In genomic region chr19:48021435-48021834, GRCm38 (mm10) we compare ENCODE assay signal across 22 mouse cellular contexts.
A peak's percentile ranks its signal among the peaks of the same experiment; 100 is the strongest.
DNase-seq lines count a peak whose midpoint lies in the region; ATAC-seq lines count a peak whose summit lies in the region.
"Had no signal": no experiment of that assay in that cellular context is flagged by ENCODE, and none has a peak within 500 bp of the region (broad histone marks: within the 10 kb centered on the region; RNA-seq: fewer than 3 reads in every experiment).

No protein-coding gene starts in this region.

- no peaks in the 10 kb centered on the region for H3K36me3 ChIP-seq in neural tube, embryonic 13.5 days
- no peaks in the 10 kb centered on the region for H3K36me3 ChIP-seq in neural tube, embryonic 15.5 days
- no peaks in the 10 kb centered on the region for H3K36me3 ChIP-seq in midbrain, embryonic 14.5 days (ENCODE audit: control insufficient read depth, insufficient read depth, low read length)
- H3K36me3 ChIP-seq: embryonic facial prominence, embryonic 12.5 days; forebrain, embryonic 15.5 days; heart, embryonic 13.5 days; hindbrain, embryonic 15.5 days had no signal

- WGBS in neural tube, embryonic 13.5 days = 43% methylated on average over 15 of the region's 15 CpGs
- 42% methylated on average over 15 of the region's 15 CpGs for WGBS in neural tube, embryonic 15.5 days
- 63% methylated on average over 15 of the region's 15 CpGs for WGBS in midbrain, embryonic 14.5 days

- H3K4me2 ChIP-seq in neural tube, embryonic 13.5 days = no peak overlapping the region
- H3K4me2 ChIP-seq in neural tube, embryonic 15.5 days = no peak overlapping the region; the same call in 1 of the 2 replicates
- no peak overlapping the region for H3K4me2 ChIP-seq in midbrain, embryonic 14.5 days (ENCODE audit: low read length)
- H3K4me2 ChIP-seq: embryonic facial prominence, embryonic 12.5 days; forebrain, embryonic 15.5 days; heart, embryonic 13.5 days; hindbrain, embryonic 15.5 days had no signal

- DNase-seq in heart, adult 11 months = peak; percentile 66
- DNase-seq in heart, postnatal 25 days (ENCODE audit: low spot score) = no peak
- peak; percentile 8 to 10 for DNase-seq in frontal cortex, postnatal 25 days (ENCODE audit: low spot score in 2 of 2)
- DNase-seq in right cerebral cortex, postnatal 25 days = peak; percentile 38
- no peak for DNase-seq in urinary bladder, adult 18-20 months (ENCODE audit: low spot score in 2 of 2)
- no peak for DNase-seq in midbrain, embryonic 14.5 days
- DNase-seq: adrenal gland, postnatal 36 days; cerebellum, adult 2 months; gastrocnemius, postnatal 10 days; heart, adult 18-20 months; heart, postnatal 36 days; kidney, adult 11 months; liver, postnatal 0 days; lung, postnatal 14 days had no signal

- no peak overlapping the region for H3K4me3 ChIP-seq in neural tube, embryonic 13.5 days
- H3K4me3 ChIP-seq in neural tube, embryonic 15.5 days (replicated peaks) = no peak overlapping the region
- no peak overlapping the region for H3K4me3 ChIP-seq in midbrain, embryonic 14.5 days (replicated peaks; ENCODE audit: low read depth, low read length)
- H3K4me3 ChIP-seq: embryonic facial prominence, embryonic 12.5 days; forebrain, embryonic 15.5 days; heart, embryonic 13.5 days; hindbrain, embryonic 15.5 days had no signal

- 0 out of 2 replicates have a peak, but pooled peaks have one; percentile 24 for ATAC-seq in neural tube, embryonic 13.5 days (ENCODE audit: low read depth)
- ATAC-seq in neural tube, embryonic 15.5 days (ENCODE audit: low FRiP score) = no peak
- ATAC-seq in midbrain, embryonic 14.5 days (ENCODE audit: low FRiP score, low TSS enrichment) = no peak
- ATAC-seq: forebrain, embryonic 15.5 days; liver, postnatal 0 days had no signal

- H3K4me1 ChIP-seq in neural tube, embryonic 13.5 days (replicated peaks) = peaks cover 16% of the 10 kb centered on the region
- H3K4me1 ChIP-seq in neural tube, embryonic 15.5 days = peaks cover 8% of the 10 kb centered on the region
- H3K4me1 ChIP-seq in midbrain, embryonic 14.5 days (ENCODE audit: control insufficient read depth, insufficient read depth, low read length) = no peaks in the 10 kb centered on the region; the same call in 1 of the 2 replicates
- H3K4me1 ChIP-seq: embryonic facial prominence, embryonic 12.5 days; forebrain, embryonic 15.5 days; heart, embryonic 13.5 days had no signal

- H3K9ac ChIP-seq in neural tube, embryonic 13.5 days = no peak overlapping the region
- no peak overlapping the region for H3K9ac ChIP-seq in neural tube, embryonic 15.5 days (replicated peaks)
- no peak overlapping the region for H3K9ac ChIP-seq in midbrain, embryonic 14.5 days (replicated peaks; ENCODE audit: low read length)
- H3K9ac ChIP-seq: embryonic facial prominence, embryonic 12.5 days; forebrain, embryonic 15.5 days; heart, embryonic 13.5 days; hindbrain, embryonic 15.5 days; liver, postnatal 0 days had no signal

- no peaks in the 10 kb centered on the region for H3K27me3 ChIP-seq in neural tube, embryonic 13.5 days
- H3K27me3 ChIP-seq in neural tube, embryonic 15.5 days (replicated peaks) = no peaks in the 10 kb centered on the region
- no peaks in the 10 kb centered on the region for H3K27me3 ChIP-seq in midbrain, embryonic 14.5 days (ENCODE audit: control insufficient read depth, insufficient read depth, low read length)
- H3K27me3 ChIP-seq: CH12.LX; embryonic facial prominence, embryonic 12.5 days; forebrain, embryonic 15.5 days; heart, embryonic 13.5 days; hindbrain, embryonic 15.5 days had no signal

- no peaks in the 10 kb centered on the region for H3K9me3 ChIP-seq in neural tube, embryonic 13.5 days
- H3K9me3 ChIP-seq in neural tube, embryonic 15.5 days (replicated peaks) = no peaks in the 10 kb centered on the region
- no peaks in the 10 kb centered on the region for H3K9me3 ChIP-seq in midbrain, embryonic 14.5 days (ENCODE audit: control insufficient read depth, low read length)
- H3K9me3 ChIP-seq: embryonic facial prominence, embryonic 12.5 days; forebrain, embryonic 15.5 days; heart, embryonic 13.5 days; hindbrain, embryonic 15.5 days had no signal

- no peak overlapping the region for H3K27ac ChIP-seq in neural tube, embryonic 13.5 days (replicated peaks)
- H3K27ac ChIP-seq in neural tube, embryonic 15.5 days (replicated peaks) = no peak overlapping the region
- no peak overlapping the region for H3K27ac ChIP-seq in midbrain, embryonic 14.5 days (replicated peaks; ENCODE audit: low read depth, low read length)
- H3K27ac ChIP-seq: embryonic facial prominence, embryonic 12.5 days; forebrain, embryonic 15.5 days; heart, embryonic 13.5 days; hindbrain, embryonic 15.5 days; kidney, postnatal 0 days had no signal

- intact Hi-C loops in heart, postnatal 25 days (cut with DNase I) = no loop called here

Comparison
In these comparisons a context has a peak if more than half of its experiments do, and no peak if none do; other contexts are left out.
1. DNase-seq: peak in heart, adult 11 months (single experiment), frontal cortex, postnatal 25 days (2 of 2) and right cerebral cortex, postnatal 25 days (single experiment); none in heart, postnatal 25 days (single experiment), urinary bladder, adult 18-20 months (0 of 2) and midbrain, embryonic 14.5 days (single experiment).